Mouse (Mus musculus) heart, postnatal 25 days (tissue): ENCODE data around the gene Lnpep. TPM values are rescaled to one million over a fixed set of nuclear protein-coding genes. Genes with fewer than 3 reads are reported as not detected.
A peak's percentile ranks its signal among the peaks of the same experiment; 100 is the strongest.
"Not testable (repeated sequence)": the region's sequence is repeated elsewhere in the genome, so short reads cannot be mapped to it uniquely, and the experiment has no call there.

ENCODE experiments used
- DNase-seq: peaks from one replicate; pipeline ENCODE4 v3.0.0; 2022; ENCODE audit warnings: low spot score
- intact Hi-C: fragments of 180-260 bp; cut with DNase I; formaldehyde crosslinking; loops from one replicate; pipeline ENCODE4 v1.15.1; 2025
- total RNA-seq, 2 experiments: library from RNA; stranded (reverse); gene quantifications; 2 replicates each; pipeline ENCODE4 v1.2.3; 2021

Gene Lnpep
- total RNA-seq: 100 to 1,000 TPM; 147 to 177 TPM

DNA sequence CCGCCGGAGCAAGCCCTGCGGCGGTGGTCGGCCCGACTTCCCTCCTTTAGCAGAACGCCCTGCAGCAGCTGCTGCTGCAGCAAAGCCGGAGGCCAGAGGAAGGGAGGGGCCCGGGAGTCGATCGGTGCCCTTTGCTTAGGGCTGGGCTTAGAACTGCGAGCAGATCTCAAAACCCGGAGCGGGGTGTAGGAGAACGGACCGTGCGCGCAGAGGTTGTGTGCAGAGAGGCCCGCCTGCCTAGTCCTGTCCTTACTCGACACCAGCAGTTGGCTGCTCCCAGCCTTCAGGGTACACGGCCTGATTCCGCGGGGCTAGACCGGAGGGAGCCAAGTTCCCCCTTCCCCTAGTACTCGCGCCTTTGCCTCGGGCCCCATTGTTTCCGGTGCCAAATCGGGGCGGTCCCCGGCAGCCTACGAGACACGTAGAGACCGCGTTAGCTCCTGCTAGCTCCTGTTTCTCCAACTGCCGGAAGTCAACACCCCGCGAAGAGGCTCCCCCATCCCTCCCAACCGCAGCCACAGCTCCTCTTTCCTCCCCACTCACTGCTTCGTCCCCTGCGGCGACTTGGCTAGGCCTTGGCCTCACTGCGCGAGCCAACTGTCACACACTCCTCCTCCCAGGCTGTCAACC lies at the start of gene Lnpep:
Lnpep (minus strand) TSS at position 94 of the 630 bp plus-strand sequence.
- DNase-seq: peak; percentile 92
- intact Hi-C loops: loop anchor here (2.0 to 10.0 kb wide), 5 partner anchors 48 to 670 kb away; partner anchors contain the start of gene Spaca6

DNA sequence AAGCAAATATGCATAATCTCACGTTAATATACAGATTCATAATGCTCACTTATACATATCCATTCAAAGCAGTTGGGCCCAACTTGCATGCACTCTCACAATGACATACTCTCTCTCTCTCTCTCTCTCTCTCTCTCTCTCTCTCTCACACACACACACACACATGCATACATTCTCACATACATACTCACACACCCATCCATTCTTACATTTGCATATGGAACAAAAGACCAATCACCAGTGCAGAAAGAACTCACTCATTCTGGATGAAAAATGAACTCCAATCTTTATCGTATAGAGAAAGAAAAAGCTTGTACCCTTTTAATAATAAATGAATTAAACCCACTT lies 31.0 kb upstream of the Lnpep start:
- intact Hi-C loops: no loop called here
- no peak for DNase-seq

DNA sequence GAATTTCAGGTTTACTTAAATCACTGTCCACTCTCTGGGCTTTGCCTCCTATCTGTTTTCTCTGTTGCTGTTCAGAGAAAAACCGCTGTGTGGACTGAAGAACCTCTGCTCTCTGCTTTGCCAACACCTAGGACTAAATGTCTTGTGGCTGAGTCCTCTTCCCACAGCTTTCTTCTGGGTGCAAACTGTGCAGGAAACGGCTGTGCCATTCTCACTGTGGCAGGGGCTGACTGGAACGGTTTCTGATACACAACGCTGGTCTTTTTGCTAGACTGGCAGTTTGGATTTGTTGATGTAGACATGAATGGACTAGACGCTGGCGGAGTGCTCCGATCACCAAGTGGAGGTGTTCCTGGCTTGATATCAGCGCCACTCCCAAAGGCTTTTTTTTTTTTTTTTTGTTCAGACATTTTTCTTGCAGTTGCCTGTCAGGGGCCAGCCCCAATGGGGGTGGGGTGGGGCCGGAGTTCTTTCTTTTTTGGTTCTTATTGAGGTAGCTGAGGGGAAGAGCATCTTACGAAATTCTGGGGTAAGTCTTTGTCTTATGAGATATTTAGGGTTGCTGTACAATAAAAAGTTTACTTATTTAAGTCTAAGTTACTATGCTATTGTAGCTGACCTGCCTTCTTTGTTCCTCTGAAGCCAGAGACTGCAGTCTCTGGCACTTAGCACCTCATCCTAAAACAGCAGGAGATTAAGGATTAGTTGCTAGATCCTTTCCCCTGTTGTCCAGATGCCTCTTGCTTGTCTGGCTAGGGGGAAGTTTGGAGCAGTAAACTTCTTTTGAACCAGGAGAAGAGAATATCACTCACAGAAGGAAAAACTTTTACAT lies 30.4 kb upstream of the Lnpep start:
- intact Hi-C loops: no loop called here

GRCm38 (mm10) chr17:17652570-17652969 lies 27.7 kb upstream of the Lnpep start:
- intact Hi-C loops: no loop called here
- no peak for DNase-seq

More for the DNA sequence above, 30.4 kb upstream of the Lnpep start:
- no peak for DNase-seq

- no peak for DNase-seq
- intact Hi-C loops: loop anchor here (1.0 kb wide), 1 partner anchor 251 kb away; no protein-coding TSS in a partner anchor
Measured at GRCm38 (mm10) chr17:17645738-17646137, 20.9 kb upstream of the Lnpep start.

DNA sequence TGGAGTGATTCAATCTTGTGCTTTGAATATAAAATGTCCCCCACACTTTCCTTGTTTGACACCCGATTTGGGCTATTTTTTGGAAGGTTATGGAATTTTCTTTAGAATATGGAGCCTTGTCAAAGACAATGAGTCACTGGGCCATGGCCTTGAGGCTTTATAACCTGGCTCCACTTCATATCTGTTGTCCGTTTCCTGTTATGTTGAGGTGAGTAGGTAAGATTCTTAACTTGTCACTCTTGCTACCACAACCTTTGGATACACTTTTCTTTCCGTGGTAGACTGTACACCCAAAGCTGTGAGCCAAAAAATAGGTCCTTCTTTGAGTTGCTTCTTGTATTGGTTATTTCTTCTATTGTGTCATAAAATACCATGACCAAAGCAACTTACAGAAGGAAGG lies 12.5 kb upstream of the Lnpep start:
- intact Hi-C loops: no loop called here
- DNase-seq: no peak

GRCm38 (mm10) chr17:17636147-17636546 lies 11.3 kb upstream of the Lnpep start:
- intact Hi-C loops: no loop called here
- no peak for DNase-seq

DNA sequence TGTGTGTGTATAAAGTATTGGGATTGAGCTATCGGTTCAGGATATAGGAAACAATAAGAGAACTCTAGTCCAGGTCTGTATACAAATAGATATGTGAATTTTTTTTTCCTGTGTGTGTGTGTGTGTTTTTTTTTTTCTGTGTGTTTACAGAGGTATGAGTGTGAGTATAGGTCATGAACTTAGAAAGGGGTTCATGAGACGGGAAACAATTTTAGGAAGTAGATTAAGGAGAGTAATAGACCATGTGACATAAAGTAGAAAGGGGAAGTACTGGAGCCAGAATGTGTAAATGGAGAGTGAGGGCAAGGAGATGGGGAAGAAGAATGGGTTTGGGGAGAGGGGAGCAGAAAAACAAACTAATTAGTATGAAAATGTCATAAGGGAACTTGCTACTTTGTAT lies 9.2 kb upstream of the Lnpep start:
- DNase-seq: no peak
- intact Hi-C loops: no loop called here

- intact Hi-C loops: no loop called here
- no peak for DNase-seq
Measured at GRCm38 (mm10) chr17:17631985-17632384, 7.1 kb upstream of the Lnpep start.

- not testable (repeated sequence) for DNase-seq
- intact Hi-C loops: loop anchor here (5.0 to 10.0 kb wide), 3 partner anchors 196 to 674 kb away; partner anchors contain the start of gene Spaca6
Measured at GRCm38 (mm10) chr17:17628237-17628879, 3.5 kb upstream of the Lnpep start.

GRCm38 (mm10) chr17:17627558-17627957 lies 2.7 kb upstream of the Lnpep start:
- intact Hi-C loops: loop anchor here (5.0 to 10.0 kb wide), 3 partner anchors 197 to 673 kb away; partner anchors contain the start of gene Spaca6
- DNase-seq: no peak

DNA sequence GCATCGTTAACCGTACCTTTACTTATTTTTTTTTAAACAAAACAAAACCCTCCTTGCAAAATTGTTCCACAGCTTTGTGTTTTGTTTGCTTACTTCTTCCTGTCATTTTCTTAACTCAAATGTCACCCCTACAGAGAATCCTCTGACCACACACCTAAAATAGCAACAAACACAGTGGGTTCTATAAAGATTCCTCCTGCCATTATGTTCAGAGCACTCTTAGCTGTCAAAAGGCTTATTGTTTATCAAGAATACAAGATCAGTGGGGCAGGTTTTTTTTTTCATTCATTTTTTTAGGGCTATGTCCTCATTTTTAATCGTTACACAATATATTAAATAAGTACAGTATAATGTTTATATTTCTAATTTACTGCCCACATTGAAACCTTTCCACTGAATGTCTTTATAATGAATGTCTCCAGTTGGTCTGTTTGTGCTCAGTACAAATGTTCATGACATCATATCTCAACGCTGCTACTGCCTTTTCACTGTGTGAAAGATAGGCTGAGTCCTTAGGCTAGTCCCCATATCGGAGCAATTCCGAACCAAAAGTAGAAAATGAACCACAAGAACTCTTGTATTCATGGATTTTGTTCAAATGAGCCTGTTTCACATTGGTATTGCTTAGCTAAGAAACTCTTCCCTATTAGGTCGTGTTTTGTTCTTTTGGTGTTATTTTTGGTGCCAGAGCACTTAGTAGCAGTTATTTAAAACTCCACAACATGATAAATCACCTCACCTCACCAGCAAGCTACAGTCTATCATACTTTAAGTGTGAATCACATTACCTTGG lies 1.2 kb upstream of the Lnpep start:
- no peak for DNase-seq
- intact Hi-C loops: loop anchor here (2.0 to 10.0 kb wide), 4 partner anchors 49 to 671 kb away; partner anchors contain the start of gene Spaca6

DNA sequence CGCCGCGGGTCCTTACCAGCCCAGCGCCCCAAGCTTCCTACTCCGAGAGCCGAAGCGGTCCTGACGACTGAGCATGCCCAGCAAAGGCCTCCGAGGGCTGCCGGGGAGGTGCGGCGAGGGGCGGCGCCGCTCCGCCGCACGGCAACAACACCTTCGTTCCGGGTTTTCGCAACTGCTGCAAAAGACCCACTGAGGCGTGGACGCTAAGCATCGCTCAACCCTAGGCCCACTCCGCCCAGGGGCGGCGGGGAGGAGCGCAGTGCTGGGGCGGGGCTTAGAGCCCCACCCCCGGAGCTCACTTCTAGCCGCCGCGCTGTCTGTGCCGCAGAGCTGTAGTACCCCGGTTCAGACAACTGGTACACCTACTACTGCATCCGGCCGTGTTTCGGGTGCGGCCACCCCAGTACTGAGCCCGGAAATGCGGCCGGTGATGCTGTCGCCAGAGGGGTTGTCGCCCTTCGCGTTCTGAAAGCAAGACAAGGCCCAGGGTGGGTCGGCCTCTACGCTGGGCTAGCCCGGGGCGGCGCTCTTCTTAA lies 361 bp downstream of the Lnpep start:
- intact Hi-C loops: loop anchor here (2.0 to 10.0 kb wide), 4 partner anchors 48 to 670 kb away; partner anchors contain the start of gene Spaca6
- DNase-seq: peak; percentile 91

DNA sequence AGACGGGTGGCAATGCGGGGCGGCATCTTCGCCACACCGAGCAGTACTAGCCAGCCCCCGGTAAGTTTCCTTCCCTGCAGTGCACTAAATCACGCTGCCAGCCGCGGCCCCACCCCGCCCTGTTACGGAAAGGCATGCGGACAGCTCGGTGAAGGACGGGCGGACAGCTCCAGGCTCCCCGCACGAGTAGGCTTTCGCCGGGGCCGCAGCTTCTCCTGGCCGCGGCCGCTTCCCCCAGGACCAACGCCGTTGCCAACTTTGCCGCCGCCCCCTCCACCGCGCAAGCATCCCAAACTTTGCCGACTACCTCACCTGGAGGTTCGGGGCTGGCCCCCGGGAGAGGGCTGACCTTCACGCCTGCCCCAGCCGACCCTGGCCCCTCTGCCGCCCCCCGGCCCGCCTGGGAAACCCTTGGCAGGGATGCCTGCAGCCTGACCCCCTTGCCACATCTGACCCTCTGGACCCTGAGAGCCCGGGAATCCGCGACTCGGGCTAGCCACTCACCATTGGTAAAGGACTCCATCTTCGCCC lies 895 bp downstream of the Lnpep start:
- intact Hi-C loops: loop anchor here (2.0 to 10.0 kb wide), 4 partner anchors 47 to 669 kb away; partner anchors contain the start of gene Spaca6
- DNase-seq: peak; percentile 40

DNA sequence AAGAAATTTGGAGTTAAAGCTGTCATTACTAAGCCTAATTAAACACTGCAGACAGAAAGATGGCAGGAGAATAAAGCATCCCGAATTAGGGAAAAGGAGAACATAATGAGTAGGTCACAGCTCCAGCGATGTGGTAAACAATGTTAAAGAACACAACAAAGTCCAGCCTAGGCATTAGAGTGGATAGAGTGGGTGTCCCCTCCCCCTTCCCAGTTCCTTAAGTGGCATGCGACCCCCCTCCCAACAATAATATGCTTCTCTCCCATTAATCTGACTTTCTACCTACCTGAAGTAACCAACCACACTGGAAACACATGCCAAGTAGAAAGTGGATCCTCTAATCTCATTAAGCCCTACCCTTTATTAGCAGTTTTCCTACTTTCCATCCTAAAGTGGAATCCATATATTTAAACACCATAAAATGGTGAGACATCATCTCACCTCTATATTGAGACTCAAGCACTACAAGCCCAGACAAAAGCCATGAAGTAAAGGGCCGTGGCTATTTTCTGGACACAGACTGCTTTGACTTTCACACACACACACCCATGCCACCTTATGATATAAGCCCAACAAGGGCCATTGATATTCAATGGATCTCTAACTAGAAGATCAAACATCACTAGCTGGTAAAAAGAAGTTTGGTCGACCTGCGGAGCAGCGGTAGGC lies 1.5 kb downstream of the Lnpep start:
- no peak for DNase-seq
- intact Hi-C loops: loop anchor here (5.0 to 10.0 kb wide), 3 partner anchors 176 to 669 kb away; partner anchors contain the start of gene Spaca6

GRCm38 (mm10) chr17:17622576-17622975 lies 2.3 kb downstream of the Lnpep start:
- intact Hi-C loops: loop anchor here (5.0 to 10.0 kb wide), 3 partner anchors 175 to 668 kb away; partner anchors contain the start of gene Spaca6
- no peak for DNase-seq

DNA sequence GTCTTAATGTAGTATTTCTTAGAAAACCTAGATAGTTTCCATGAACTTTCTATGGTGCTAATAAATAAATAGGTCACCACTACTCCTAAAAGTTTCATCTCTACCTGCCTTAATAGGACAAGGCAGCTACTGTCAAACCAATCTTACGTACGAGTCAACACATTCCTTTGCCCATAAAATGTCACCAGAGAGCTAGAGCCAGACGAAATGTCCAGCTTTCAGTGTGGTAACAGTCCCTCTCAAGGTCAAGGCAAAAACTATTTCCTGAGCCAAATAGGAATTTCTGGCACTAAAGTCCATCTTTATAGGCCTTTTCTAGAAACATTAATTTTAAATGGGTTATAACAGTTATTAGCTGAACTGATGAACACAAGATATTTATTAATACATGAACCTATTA lies 3.3 kb downstream of the Lnpep start:
- intact Hi-C loops: loop anchor here (5.0 to 10.0 kb wide), 3 partner anchors 174 to 667 kb away; partner anchors contain the start of gene Spaca6
- DNase-seq: no peak

- intact Hi-C loops: no loop called here
- DNase-seq: no peak
Measured at GRCm38 (mm10) chr17:17618463-17618862, 6.4 kb downstream of the Lnpep start.
